Mouse (Mus musculus): ENCODE measurements around the gene Fbxl16. TPM values are rescaled to one million over a fixed set of nuclear protein-coding genes. Genes with fewer than 3 reads are reported as not detected.

The Fbxl16 gene
- total and polyA plus RNA-seq, 2 experiments, result 0.33 TPM; not detected in 1

- H3K27ac ChIP-seq (replicated peaks; ENCODE audit: insufficient read depth, low read depth, low read length), result no peak overlapping the region
- H3K27me3 ChIP-seq (ENCODE audit: control insufficient read depth, insufficient read depth, low read length), result no peaks in the 10 kb centered on the region
- no peak overlapping the region for H3K9ac ChIP-seq (ENCODE audit: low read depth, low read length)
- TF ChIP-seq POLR2A (IDR thresholded peaks at IDR 0.05; ENCODE audit: extremely low read depth, insufficient read depth, low read length) (no peak), CTCF (IDR thresholded peaks at IDR 0.05; ENCODE audit: low read depth, low read length) (no peak)
- H3K4me1 ChIP-seq (ENCODE audit: control insufficient read depth, insufficient read depth, low read length), result peaks cover 31% of the 10 kb centered on the region
- no peak overlapping the region for H3K4me3 ChIP-seq (ENCODE audit: insufficient read depth, low read depth, low read length)
- H3K79me2 ChIP-seq (ENCODE audit: control insufficient read depth, insufficient read depth, low read length), result peaks cover 23% of the 10 kb centered on the region
- DNase-seq (ENCODE audit: extremely low read depth, low read depth, low spot score), result no peak
- 0 out of 2 replicates have a peak, but pooled peaks cover 4% of the 10 kb centered on the region for H3K36me3 ChIP-seq (ENCODE audit: control insufficient read depth, insufficient read depth, low read length)
- 75% methylated on average over 4 of the region's 4 CpGs for WGBS
Observed at GRCm38 (mm10) chr17:25830200-25830753, 21.4 kb downstream of the Fbxl16 start.

DNA sequence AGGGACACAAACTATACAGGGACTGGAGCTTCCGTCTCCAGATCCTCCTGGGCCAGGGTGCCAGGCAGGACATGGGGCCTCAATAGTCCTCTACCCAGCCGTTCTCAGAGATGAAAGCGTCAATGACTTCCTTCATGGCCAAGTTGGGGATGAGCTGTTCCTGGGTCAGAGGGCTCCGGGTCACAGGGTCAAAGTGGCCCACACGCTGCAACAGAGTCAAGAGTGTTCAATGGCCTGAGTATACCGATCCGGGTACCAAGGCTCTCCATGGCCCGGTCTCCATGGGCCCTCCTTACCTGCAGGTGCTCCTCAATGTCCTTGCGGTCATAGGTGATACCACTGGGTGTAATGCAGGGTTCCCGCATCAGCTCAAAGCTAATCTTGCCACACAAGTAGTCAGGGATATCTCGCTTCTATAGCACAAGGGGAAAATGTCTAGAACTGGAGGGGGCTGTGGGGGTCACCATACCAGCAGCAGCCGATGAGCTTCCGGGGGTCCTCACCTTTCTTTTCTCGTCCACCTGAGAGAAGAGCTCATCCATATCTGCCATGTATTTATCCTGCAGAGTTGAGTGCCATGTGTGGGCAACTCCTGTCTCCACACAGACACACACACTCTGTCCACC, 22.0 kb downstream of the Fbxl16 start:
- H3K27me3 ChIP-seq (ENCODE audit: control insufficient read depth, insufficient read depth, low read length), result no peaks in the 10 kb centered on the region
- no peak overlapping the region for H3K27ac ChIP-seq (replicated peaks; ENCODE audit: insufficient read depth, low read depth, low read length)
- TF ChIP-seq CTCF (IDR thresholded peaks at IDR 0.05; ENCODE audit: low read depth, low read length), result no peak
- 0 out of 2 replicates have a peak, but pooled peaks have one; percentile 4 for TF ChIP-seq POLR2A (IDR thresholded peaks at IDR 0.05; ENCODE audit: extremely low read depth, insufficient read depth, low read length)
- DNase-seq (ENCODE audit: extremely low read depth, low read depth, low spot score), result no peak
- H3K79me2 ChIP-seq (ENCODE audit: control insufficient read depth, insufficient read depth, low read length), result peaks cover 26% of the 10 kb centered on the region
- no peak overlapping the region for H3K4me3 ChIP-seq (ENCODE audit: insufficient read depth, low read depth, low read length)
- peaks cover 37% of the 10 kb centered on the region for H3K4me1 ChIP-seq (ENCODE audit: control insufficient read depth, insufficient read depth, low read length)
- H3K36me3 ChIP-seq (ENCODE audit: control insufficient read depth, insufficient read depth, low read length), result 0 out of 2 replicates have a peak, but pooled peaks cover 4% of the 10 kb centered on the region
- H3K9ac ChIP-seq (ENCODE audit: low read depth, low read length), result no peak overlapping the region
- WGBS, result 75% methylated on average over 14 of the region's 14 CpGs

DNA sequence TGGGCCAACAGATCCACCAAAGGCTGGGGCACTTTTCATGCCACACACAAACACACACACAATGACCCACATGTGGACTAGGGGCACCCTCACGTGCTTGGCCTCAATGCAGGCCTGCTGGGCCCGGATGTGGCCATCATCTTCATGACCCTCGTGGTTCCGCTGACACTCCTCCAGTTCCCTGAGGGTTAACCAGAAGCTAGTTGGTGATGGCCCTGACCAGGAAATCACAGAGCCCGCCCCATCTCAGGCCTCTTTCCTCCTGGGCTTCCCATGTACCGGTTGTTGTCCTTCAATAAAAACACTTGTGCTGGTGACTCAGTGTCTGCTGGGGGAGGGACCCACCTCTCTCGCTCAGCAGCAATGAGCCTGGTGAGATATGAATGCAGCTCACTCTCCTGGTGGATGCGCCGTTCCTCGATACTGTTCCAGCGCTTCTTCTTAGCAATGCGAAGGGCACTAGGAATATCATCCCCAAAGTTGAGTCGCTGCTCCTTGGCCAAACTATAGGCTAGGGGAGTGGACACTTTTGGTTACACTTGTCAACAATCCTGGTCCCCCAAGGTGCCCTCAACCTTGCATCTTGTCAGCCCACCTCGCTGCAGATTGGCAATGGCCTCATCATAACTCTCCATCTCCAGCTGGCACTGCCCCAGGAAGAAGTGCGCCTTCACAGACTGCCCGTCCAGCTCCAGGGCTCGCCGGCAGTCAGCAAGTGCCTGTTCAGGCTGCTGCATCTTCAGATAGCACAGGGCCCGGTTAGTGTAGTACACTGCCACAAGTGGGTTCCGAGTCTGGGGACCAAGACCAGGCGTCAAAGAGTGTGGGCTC, 22.8 kb downstream of the Fbxl16 start:
- H3K4me3 ChIP-seq (ENCODE audit: insufficient read depth, low read depth, low read length), result peak overlapping the region; percentile 80
- H3K79me2 ChIP-seq (ENCODE audit: control insufficient read depth, insufficient read depth, low read length), result peaks cover 26% of the 10 kb centered on the region
- peaks cover 45% of the 10 kb centered on the region for H3K4me1 ChIP-seq (ENCODE audit: control insufficient read depth, insufficient read depth, low read length)
- peak overlapping the region; percentile 94 for H3K9ac ChIP-seq (ENCODE audit: low read depth, low read length)
- DNase-seq (ENCODE audit: extremely low read depth, low read depth, low spot score), result no peak
- no peaks in the 10 kb centered on the region for H3K27me3 ChIP-seq (ENCODE audit: control insufficient read depth, insufficient read depth, low read length)
- peak overlapping the region; percentile 90 for H3K27ac ChIP-seq (replicated peaks; ENCODE audit: insufficient read depth, low read depth, low read length)
- no peak for TF ChIP-seq CTCF (IDR thresholded peaks at IDR 0.05; ENCODE audit: low read depth, low read length)
- TF ChIP-seq POLR2A (IDR thresholded peaks at IDR 0.05; ENCODE audit: extremely low read depth, insufficient read depth, low read length), result no peak
- WGBS, result 37% methylated on average over 21 of the region's 21 CpGs
- H3K36me3 ChIP-seq (ENCODE audit: control insufficient read depth, insufficient read depth, low read length), result 0 out of 2 replicates have a peak, but pooled peaks cover 4% of the 10 kb centered on the region

- no peaks in the 10 kb centered on the region for H3K27me3 ChIP-seq (ENCODE audit: control insufficient read depth, insufficient read depth, low read length)
- TF ChIP-seq POLR2A (IDR thresholded peaks at IDR 0.05; ENCODE audit: extremely low read depth, insufficient read depth, low read length), result peak; percentile 66
- 0 out of 2 replicates have a peak, but pooled peaks have one; percentile 2 for TF ChIP-seq CTCF (IDR thresholded peaks at IDR 0.05; ENCODE audit: low read depth, low read length)
- H3K36me3 ChIP-seq (ENCODE audit: control insufficient read depth, insufficient read depth, low read length), result 0 out of 2 replicates have a peak, but pooled peaks cover 4% of the 10 kb centered on the region
- H3K4me1 ChIP-seq (ENCODE audit: control insufficient read depth, insufficient read depth, low read length), result peaks cover 51% of the 10 kb centered on the region
- peak overlapping the region; percentile 80 for H3K4me3 ChIP-seq (ENCODE audit: insufficient read depth, low read depth, low read length)
- H3K27ac ChIP-seq (replicated peaks; ENCODE audit: insufficient read depth, low read depth, low read length), result peak overlapping the region; percentile 97
- peak overlapping the region; percentile 94 for H3K9ac ChIP-seq (ENCODE audit: low read depth, low read length)
- H3K79me2 ChIP-seq (ENCODE audit: control insufficient read depth, insufficient read depth, low read length), result peaks cover 26% of the 10 kb centered on the region
- WGBS, result under 1% methylated on average over 76 of the region's 77 CpGs
- DNase-seq (ENCODE audit: extremely low read depth, low read depth, low spot score), result peak; percentile 96
Observed at GRCm38 (mm10) chr17:25832436-25833290, 23.8 kb downstream of the Fbxl16 start.

GRCm38 (mm10) chr17:25833291-25833663, 24.4 kb downstream of the Fbxl16 start, which contains the start of gene Stub1:
TSS of gene Stub1 (minus strand) at chr17:25833404.
- H3K4me1 ChIP-seq (ENCODE audit: control insufficient read depth, insufficient read depth, low read length), result peaks cover 56% of the 10 kb centered on the region
- peak within 1 kb of the TSS; percentile 80 for H3K4me3 ChIP-seq (ENCODE audit: insufficient read depth, low read depth, low read length)
- H3K79me2 ChIP-seq (ENCODE audit: control insufficient read depth, insufficient read depth, low read length), result peaks cover 26% of the 10 kb centered on the region
- peak within 1 kb of the TSS; percentile 94 for H3K9ac ChIP-seq (ENCODE audit: low read depth, low read length)
- H3K36me3 ChIP-seq (ENCODE audit: control insufficient read depth, insufficient read depth, low read length), result 0 out of 2 replicates have a peak, but pooled peaks cover 4% of the 10 kb centered on the region
- H3K27me3 ChIP-seq (ENCODE audit: control insufficient read depth, insufficient read depth, low read length), result no peaks in the 10 kb centered on the region
- peak; percentile 94 for DNase-seq (ENCODE audit: extremely low read depth, low read depth, low spot score)
- TF ChIP-seq CTCF (IDR thresholded peaks at IDR 0.05; ENCODE audit: low read depth, low read length) (no peak), POLR2A (IDR thresholded peaks at IDR 0.05; ENCODE audit: extremely low read depth, insufficient read depth, low read length) (no peak)
- WGBS, result under 1% methylated on average over 24 of the region's 24 CpGs
- peak within 1 kb of the TSS; percentile 97 for H3K27ac ChIP-seq (replicated peaks; ENCODE audit: insufficient read depth, low read depth, low read length)

Measured in liver, adult 2 months (tissue).